Mouse (Mus musculus) brain, embryonic 14.5 days (tissue): ENCODE measurements around the gene Pltp.
A peak's percentile ranks its signal among the peaks of the same experiment; 100 is the strongest.

Experiments used
- CTCF ChIP-seq: fragments of 200-500 bp; IDR thresholded peaks from 2 replicates; pipeline ENCODE4 v1.5.1; 2012; ENCODE audit warnings: inconsistent platforms, mild to moderate bottlenecking, moderate library complexity, borderline replicate concordance; ENCODE audit not compliant: insufficient read depth, insufficient read length; ENCODE audit errors: extremely low read depth
- POLR2A ChIP-seq: fragments of 200-500 bp; IDR thresholded peaks from 2 replicates; pipeline ENCODE4 v1.6.1; 2012; ENCODE audit warnings: mild to moderate bottlenecking, inconsistent platforms, borderline replicate concordance; ENCODE audit not compliant: poor library complexity, insufficient read depth, insufficient read length, severe bottlenecking; ENCODE audit errors: extremely low read depth

DNA sequence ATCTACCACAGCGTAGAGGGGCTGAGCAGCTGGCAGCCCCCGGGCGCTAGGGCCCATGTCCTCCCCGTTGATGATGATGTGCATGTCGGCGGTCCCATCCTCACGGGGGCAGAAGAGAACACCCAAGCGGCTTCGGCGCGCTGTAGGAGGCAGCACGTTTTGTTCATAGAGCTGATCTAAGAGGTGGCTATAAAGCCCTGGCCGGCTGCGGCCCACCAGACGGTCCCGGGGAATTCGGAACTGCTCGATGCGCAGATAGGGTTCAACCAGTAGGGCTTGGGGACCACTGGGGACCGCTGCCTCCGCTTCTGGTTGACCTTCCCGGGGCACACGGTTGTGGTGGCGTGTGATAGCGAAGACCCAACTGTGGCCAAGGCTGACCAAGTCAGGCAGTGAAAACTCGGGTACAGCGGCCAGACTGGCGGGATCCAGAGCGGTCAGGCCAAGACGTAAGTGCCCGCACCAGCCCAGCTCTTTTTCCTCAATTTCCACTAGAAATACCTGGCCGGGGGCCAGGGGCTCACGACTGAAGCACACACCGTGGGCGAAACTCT is 24.7 kb downstream of the Pltp start, which contains the start of gene Ctsa:
- TF ChIP-seq CTCF, result peak; percentile 47; the same call in 1 of the 2 replicates
- peak; percentile 39; the same call in 1 of the 2 replicates for TF ChIP-seq POLR2A
